In genomic region chr3:20130456-20131349, GRCm38 (mm10) we compare ENCODE assay signal across 12 mouse cellular contexts. TPM values are rescaled to one million over a fixed set of nuclear protein-coding genes. Genes with fewer than 3 reads are reported as not detected.
DNase-seq lines count a peak whose midpoint lies in the region; ATAC-seq lines count a peak whose summit lies in the region.
"Had no signal": no experiment of that assay in that cellular context is flagged by ENCODE, and none has a peak within 500 bp of the region (broad histone marks: within the 10 kb centered on the region; RNA-seq: fewer than 3 reads in every experiment).

No protein-coding gene starts in this region.

- H3K4me2 ChIP-seq in kidney, embryonic 16.5 days (replicated peaks; ENCODE audit: low read depth, low read length): no peak overlapping the region
- no peak overlapping the region for H3K4me2 ChIP-seq in heart, embryonic 14.5 days (ENCODE audit: low read length)
- H3K4me2 ChIP-seq: liver, embryonic 15.5 days had no signal

- H3K27me3 ChIP-seq in kidney, embryonic 16.5 days (ENCODE audit: insufficient read depth, low read length): no peaks in the 10 kb centered on the region
- H3K27me3 ChIP-seq in heart, embryonic 14.5 days (ENCODE audit: control insufficient read depth, insufficient read depth, low read length): no peaks in the 10 kb centered on the region
- H3K27me3 ChIP-seq: liver, embryonic 15.5 days had no signal

- no peak overlapping the region for H3K9ac ChIP-seq in kidney, embryonic 16.5 days (replicated peaks; ENCODE audit: low read length)
- peak overlapping the region; percentile 35; the same call in 1 of the 2 replicates for H3K9ac ChIP-seq in heart, embryonic 14.5 days (ENCODE audit: low read length)
- H3K9ac ChIP-seq: liver, embryonic 15.5 days had no signal

- no peak overlapping the region for H3K27ac ChIP-seq in kidney, embryonic 16.5 days (ENCODE audit: low read length)
- peak overlapping the region; percentile 79 for H3K27ac ChIP-seq in brown adipose tissue, adult 24 weeks (replicated peaks; ENCODE audit: low read depth, low read length)
- H3K27ac ChIP-seq in heart, embryonic 14.5 days (replicated peaks in 1 of 2; ENCODE audit: control insufficient read depth in 1 of 2, insufficient read depth in 1 of 2, low read depth in 2 of 2, low read length in 2 of 2): peak overlapping the region; percentile 88 to 91
- peak overlapping the region; percentile 97 for H3K27ac ChIP-seq in macrophage
- H3K27ac ChIP-seq: liver, embryonic 15.5 days had no signal

- no peaks in the 10 kb centered on the region for H3K4me1 ChIP-seq in kidney, embryonic 16.5 days (ENCODE audit: insufficient read depth, low read length)
- peaks cover 23% of the 10 kb centered on the region for H3K4me1 ChIP-seq in brown adipose tissue, adult 24 weeks (ENCODE audit: control insufficient read depth, insufficient read depth, insufficient read length, low read length)
- H3K4me1 ChIP-seq in heart, embryonic 14.5 days (ENCODE audit: control insufficient read depth in 2 of 2, insufficient read depth in 2 of 2, low read length in 2 of 2): peaks cover 24 to 61% of the 10 kb centered on the region in 2 experiments
- H3K4me1 ChIP-seq: liver, embryonic 15.5 days had no signal

- 89% methylated on average over 8 of the region's 8 CpGs for WGBS in kidney, embryonic 16.5 days
- WGBS in heart, embryonic 14.5 days: 42% methylated on average over 8 of the region's 8 CpGs
- 27% methylated on average over 5 of the region's 8 CpGs for WGBS in macrophage (ENCODE audit: missing documents)

- H3K36me3 ChIP-seq in kidney, embryonic 16.5 days (ENCODE audit: insufficient read depth, low read length): 0 out of 2 replicates have a peak, but pooled peaks cover 3% of the 10 kb centered on the region
- H3K36me3 ChIP-seq in heart, embryonic 14.5 days (ENCODE audit: control insufficient read depth, insufficient read depth, low read length): peaks cover 87% of the 10 kb centered on the region
- peaks cover 27% of the 10 kb centered on the region for H3K36me3 ChIP-seq in macrophage (ENCODE audit: inconsistent target)

- no peak overlapping the region for H3K4me3 ChIP-seq in kidney, embryonic 16.5 days (ENCODE audit: low read length)
- H3K4me3 ChIP-seq in brown adipose tissue, adult 24 weeks (ENCODE audit: insufficient read depth, low read depth, low read length): no peak overlapping the region
- no peak overlapping the region for H3K4me3 ChIP-seq in heart, embryonic 14.5 days (ENCODE audit: control insufficient read depth in 1 of 2, insufficient read depth in 1 of 2, low read depth in 1 of 2, low read length in 2 of 2)
- no peak overlapping the region for H3K4me3 ChIP-seq in macrophage (ENCODE audit: inconsistent target)
- H3K4me3 ChIP-seq: liver, embryonic 15.5 days had no signal

- H3K9me3 ChIP-seq in kidney, embryonic 16.5 days (ENCODE audit: low read length): no peaks in the 10 kb centered on the region
- no peaks in the 10 kb centered on the region for H3K9me3 ChIP-seq in heart, embryonic 14.5 days (ENCODE audit: control insufficient read depth, low read length)
- H3K9me3 ChIP-seq: liver, embryonic 15.5 days had no signal

- peak; percentile 59; the same call in 1 of the 2 replicates for ATAC-seq in kidney, embryonic 16.5 days (ENCODE audit: low FRiP score, low TSS enrichment)
- ATAC-seq in heart, embryonic 14.5 days (ENCODE audit: insufficient number of reproducible peaks, insufficient read depth, low FRiP score, low read depth): peak; percentile 84

- no peak for DNase-seq in kidney, postnatal 14 days
- DNase-seq in cerebellum, postnatal 36 days: no peak
- DNase-seq in frontal cortex, postnatal 14 days (ENCODE audit: low spot score in 2 of 2): no peak
- DNase-seq in spleen, postnatal 14 days (ENCODE audit: low spot score in 2 of 2): no peak
- DNase-seq: embryo, embryonic 11 days; kidney, postnatal 36 days; thymus, postnatal 14 days had no signal

- H3K79me2 ChIP-seq in macrophage (ENCODE audit: inconsistent target): peaks cover 44% of the 10 kb centered on the region; the same call in 1 of the 2 replicates

RNA-seq across cellular contexts. Expression of gene Gyg, which starts 24.4 kb away (rescaled TPM):
- 46.4 and 48.0 TPM in 2 replicates for polyA plus RNA-seq in kidney, embryonic 16.5 days (2015; fragmentation: Nextera tagmentation; extraction: Ambion mirVana)
- polyA plus RNA-seq in brown adipose tissue, adult 24 weeks (2012; ENCODE audit: insufficient read depth, insufficient read length, missing spikeins): 134 and 170 TPM in 2 replicates
- polyA plus RNA-seq in heart, embryonic 14.5 days (2014; fragmentation: Nextera tagmentation; extraction: Ambion mirVana): 778 and 797 TPM in 2 replicates
- 100 to 1,000 TPM in 1 of 26 experiments, 10 to 100 TPM in 20, 1 to 10 TPM in 5; 6.5 to 108 (median 32.4) TPM for total RNA-seq in macrophage (2018; cell fraction: chromatin; rRNA removed)
- total RNA-seq in macrophage (2018; cell fraction: cytosol; rRNA removed): 100 to 1,000 TPM; 136 to 602 (median 268) TPM
- total RNA-seq in macrophage (2018; cell fraction: nucleus; rRNA removed): 100 to 1,000 TPM in 4 of 26 experiments, 10 to 100 TPM in 22; 46.9 to 207 (median 71.1) TPM
- 182 to 514 TPM (median 443 TPM) in 3 replicates for polyA plus RNA-seq in macrophage (2018)
